Mouse (Mus musculus) hindlimb bud, embryonic 11.5 days (tissue): ENCODE results near the gene Arhgap6.

Experiments
- DNase-seq: peaks from one replicate; pipeline ENCODE4 v3.0.0-alpha.2; 2012; ENCODE audit warnings: low read depth, low spot score; ENCODE audit errors: extremely low spot score

Gene Arhgap6

GRCm38 (mm10) chrX:168794974-168795858, at the start of gene Arhgap6:
Arhgap6 (plus strand) TSS chrX:168795099.
- DNase-seq: no peak

- DNase-seq: no peak
Measured at GRCm38 (mm10) chrX:168747011-168747410, 47.9 kb upstream of the Arhgap6 start.

GRCm38 (mm10) chrX:168795859-168796848, 1.3 kb downstream of the Arhgap6 start:
- DNase-seq: no peak

DNA sequence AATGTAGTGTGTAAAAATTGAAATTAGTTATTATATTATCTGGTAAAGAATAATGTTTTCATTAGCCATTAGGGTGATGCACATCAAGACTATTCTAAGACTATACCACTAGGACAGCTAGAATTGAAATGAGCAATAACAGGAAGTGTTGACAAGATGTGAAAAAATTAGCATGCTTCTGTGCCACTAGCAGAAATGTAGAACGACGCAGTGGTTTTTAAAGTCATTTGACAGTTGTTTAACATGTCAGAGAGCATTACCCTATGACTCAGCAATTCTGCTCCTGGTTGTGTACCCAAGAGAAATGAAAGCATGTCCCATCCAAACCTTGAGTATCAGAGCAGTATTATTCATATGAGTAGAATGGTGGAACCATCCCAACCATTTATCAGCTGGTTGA, 9.8 kb downstream of the Arhgap6 start:
- no peak for DNase-seq

DNA sequence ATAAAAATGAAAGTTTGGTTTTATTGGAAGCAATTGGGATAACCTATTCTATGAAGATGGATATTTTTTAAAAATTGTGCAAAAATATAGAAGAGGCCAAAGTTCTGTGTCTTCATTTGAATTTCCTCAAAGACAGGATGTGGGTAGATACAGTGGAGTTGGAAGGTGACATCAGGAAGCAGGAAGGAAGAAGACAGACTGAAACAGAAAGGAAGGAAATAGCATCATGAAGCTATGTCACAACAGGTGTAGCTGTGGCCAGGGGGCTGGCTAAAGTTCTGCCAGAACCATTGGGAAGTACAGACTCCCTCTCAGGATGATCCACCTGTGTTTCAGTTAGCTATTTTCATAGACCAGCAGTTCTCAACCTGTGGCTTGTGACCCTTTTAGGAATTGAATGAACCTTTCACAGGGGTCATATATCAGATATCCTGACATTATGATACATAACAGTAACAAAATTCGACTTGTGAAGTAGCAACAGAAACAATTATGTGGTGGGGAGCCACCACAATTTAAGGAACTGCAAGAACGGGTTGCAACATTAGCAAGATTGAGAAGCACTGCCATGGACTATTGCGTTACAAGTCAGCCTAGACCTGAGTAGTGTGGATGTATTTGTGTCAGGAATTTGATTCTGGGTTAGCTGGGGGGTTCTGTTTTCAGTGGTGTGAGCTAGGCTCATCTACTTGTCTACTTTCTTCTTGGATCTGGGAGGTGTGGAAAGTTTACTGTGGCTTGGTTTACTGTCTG, 15.8 kb downstream of the Arhgap6 start:
- no peak for DNase-seq

DNA sequence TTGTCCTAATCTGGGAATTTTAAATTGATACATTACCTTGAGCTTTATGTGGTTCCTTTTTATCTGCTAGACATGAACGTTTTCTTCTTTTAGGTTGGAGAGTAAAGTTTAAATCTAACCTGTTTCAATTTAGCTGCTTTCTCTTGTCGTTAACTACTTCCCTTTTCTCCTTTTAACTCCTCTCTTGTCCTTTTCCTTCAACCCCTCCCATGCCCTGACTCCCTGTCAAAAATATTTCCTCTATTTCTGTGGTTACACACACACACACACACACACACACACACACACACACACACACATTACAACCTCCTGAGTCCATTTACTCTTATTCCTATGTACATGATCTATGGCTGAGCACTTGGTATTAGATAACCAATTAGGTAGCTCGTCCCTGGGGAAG, 24.0 kb downstream of the Arhgap6 start:
- DNase-seq: no peak

DNA sequence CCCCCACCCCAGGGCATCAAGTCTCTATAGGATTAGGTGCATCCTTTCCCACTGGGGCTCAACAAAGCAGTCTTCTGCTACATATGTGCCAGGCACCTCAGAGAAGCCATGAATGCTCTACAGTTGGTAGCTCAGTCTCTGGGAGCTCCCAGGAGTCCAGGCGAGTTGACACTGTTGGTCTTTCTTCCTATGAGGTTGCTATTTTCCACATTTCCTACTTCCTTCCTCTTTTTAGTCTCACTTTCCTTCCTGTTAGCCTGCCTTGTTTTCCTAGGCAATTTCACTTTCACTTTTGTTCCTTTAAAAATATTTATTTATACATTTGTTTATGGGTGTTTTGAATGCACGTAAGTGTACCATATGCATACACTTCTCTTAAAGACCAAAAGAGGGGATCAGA, 29.3 kb downstream of the Arhgap6 start:
- DNase-seq: no peak

DNA sequence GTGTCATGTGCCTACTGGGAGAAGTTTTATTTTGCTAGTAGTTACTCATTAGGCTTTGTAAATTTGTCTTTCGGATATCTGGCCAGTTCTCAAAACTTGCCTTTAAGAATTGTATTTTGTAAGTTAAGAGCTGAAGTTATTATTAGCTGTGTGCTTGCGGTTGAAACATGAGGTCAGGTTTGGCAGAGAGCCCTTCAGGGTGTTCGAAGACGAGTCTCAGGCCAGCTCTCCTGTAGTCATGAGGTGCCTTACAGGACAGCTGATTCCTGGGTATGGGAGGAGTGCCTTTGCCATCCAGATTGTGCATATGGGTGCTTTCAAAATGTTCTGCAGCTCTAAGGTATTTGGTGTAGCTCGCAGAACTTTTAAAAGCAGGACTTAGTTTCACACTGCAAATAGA, 37.4 kb downstream of the Arhgap6 start:
- DNase-seq: no peak

DNA sequence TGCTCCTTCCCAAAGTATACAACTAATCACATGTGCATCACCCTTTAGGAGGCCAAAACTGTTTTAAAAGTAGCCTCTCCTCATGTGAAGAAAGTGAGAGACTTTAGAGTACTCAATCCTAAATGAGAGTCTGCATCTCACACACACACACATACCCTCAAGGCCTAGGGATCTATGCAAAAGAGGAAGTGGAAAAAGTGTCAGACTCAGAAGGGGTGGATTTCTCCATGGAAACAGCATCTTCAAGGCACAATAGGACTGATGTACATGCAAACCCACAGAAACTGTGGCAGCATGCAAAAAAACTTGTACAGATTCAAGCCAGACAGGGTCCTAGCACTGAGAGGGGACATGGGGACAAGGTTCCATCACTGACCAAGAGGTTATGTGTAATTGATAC, 53.2 kb downstream of the Arhgap6 start:
- DNase-seq: no peak

GRCm38 (mm10) chrX:168874688-168875087, 79.8 kb downstream of the Arhgap6 start:
- DNase-seq: no peak

DNA sequence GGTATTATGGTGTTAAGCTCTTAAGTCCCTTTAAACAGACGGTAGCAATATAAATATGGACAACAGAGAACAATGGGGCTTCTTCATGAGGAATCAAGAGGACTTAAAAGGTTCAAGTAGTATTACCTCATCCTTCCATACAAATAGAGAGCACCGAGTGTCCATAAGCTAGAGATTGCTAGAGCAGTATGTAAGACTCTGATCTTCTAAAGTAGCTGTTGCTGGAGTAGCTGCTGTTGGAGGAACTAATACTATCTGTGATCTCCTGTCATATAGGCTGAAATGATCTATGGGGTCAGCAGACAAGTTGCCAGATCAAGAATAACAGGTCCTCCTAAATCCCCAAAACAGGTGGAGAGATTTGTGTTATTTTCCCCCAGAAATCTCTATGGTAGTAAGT, 108.7 kb downstream of the Arhgap6 start:
- DNase-seq: no peak

DNA sequence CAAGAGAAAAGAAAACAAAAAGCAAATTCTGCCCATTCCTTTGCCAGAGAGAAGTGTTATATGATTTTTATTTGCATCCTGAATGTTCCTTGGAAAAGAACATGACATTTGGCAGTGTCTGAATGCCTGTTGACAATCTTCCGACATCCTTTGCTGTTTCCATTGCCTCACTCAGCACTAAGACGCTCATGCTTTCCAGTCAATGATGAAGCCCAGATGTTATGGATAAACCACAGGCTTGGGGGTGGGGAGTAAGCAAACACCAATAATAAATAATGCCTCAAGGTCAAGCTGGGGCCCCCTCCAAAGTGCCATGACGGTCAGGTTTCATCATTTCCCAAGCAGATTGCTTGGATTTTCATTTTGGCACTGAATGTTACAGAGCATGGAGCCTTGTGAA, 109.2 kb downstream of the Arhgap6 start:
- DNase-seq: no peak

- DNase-seq: no peak
Measured at GRCm38 (mm10) chrX:168907586-168907985, 112.7 kb downstream of the Arhgap6 start.

DNA sequence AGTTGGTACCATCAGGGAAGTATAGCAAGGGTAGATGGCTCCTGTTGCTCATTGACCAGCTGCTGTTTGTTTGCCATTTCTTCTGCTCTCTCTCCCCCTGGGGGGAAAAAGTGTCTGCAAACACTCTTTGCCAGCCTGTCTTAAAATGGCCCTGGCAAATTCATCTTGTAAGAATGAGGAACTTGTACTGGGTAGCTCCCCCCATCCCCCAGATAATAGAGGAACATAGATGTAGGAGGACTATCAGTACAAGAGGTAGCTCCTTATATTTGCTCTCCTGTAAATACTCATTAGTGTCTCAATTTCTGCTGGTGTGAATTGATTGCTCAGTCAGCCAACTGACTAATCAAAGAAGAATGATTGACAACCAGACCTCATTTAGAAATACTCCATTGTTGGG, 118.6 kb downstream of the Arhgap6 start:
- DNase-seq: no peak

DNA sequence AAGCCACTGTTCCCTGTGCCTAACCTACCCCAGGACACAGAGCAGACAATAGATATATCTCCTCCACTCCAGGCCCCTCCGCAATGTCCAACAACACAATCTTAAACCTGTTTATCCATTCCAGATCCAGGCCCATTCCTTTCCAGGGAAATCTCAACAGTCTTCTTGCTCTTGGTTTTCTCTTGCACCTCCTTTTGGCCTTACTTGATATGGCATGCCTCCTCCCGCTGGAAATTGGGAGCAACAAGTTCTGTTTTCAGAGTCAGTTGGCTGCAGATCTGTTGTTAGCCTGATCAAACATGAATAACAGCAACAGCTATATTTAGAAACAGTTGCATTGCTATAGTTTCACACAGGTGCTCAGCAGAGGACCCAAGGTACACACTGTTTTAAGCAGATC, 126.0 kb downstream of the Arhgap6 start:
- DNase-seq: no peak

- no peak for DNase-seq
Measured at GRCm38 (mm10) chrX:168932420-168932819, 137.5 kb downstream of the Arhgap6 start.

DNA sequence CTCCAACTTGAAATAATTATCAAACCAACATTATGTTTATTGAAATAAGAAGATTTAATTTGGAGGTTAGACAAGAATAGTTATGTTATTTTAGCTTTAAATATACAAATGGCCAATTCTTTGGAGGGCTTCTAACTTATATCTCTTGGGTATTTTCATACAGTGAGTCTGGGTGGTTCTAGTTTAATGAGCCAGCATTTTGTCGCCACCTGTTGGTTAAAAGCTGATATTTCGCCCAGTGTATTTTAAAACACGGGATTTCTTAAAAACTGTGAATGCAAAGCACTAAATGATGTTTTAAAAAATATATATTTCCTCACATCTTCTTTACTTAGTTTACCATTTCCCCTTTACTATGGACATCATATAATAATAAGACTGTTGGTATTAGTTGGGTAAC, 140.5 kb downstream of the Arhgap6 start:
- no peak for DNase-seq

GRCm38 (mm10) chrX:168937941-168938340, 143.0 kb downstream of the Arhgap6 start:
- no peak for DNase-seq

GRCm38 (mm10) chrX:168941684-168942083, 146.8 kb downstream of the Arhgap6 start:
- DNase-seq: no peak

DNA sequence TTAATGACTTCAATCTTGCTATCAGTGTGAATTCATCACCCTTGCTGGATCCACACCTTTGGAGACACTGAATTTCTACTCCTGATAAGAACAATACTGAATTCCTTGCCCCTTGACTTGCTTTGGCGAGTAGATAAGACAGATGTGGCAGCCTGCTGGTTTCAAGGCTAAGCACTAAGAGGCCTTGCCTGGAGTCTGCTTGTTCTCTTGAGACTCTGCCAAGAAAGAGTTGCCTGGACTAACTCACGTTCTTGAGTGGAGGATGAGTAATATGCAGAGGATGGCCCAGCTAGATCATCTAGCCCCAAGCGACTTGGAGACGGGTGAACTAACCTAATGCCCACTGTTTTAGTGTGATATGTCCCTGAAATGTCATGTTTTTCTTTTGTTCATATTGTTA, 148.3 kb downstream of the Arhgap6 start:
- no peak for DNase-seq

GRCm38 (mm10) chrX:168975444-168975843, 180.5 kb downstream of the Arhgap6 start:
- DNase-seq: no peak
